Mouse (Mus musculus) hindbrain, postnatal 0 days (tissue): ENCODE results near the gene Arid1a. TPM values are rescaled to one million over a fixed set of nuclear protein-coding genes. Genes with fewer than 3 reads are reported as not detected.
A peak's percentile ranks its signal among the peaks of the same experiment; 100 is the strongest.

Experiments used
- ATAC-seq: fragments of 200-750 bp; cut with Nextera tagmentation; 2 replicates; pipeline ENCODE4 v1.8.0; 2017; ENCODE audit warnings: mild to moderate bottlenecking, moderate TSS enrichment, moderate library complexity
- DNase-seq: peaks from one replicate; pipeline ENCODE4 v3.0.0-alpha.2; 2015; ENCODE audit warnings: low spot score
- H3K27ac ChIP-seq: fragments of 300-500 bp; sonication (generic); 2 replicates; pipeline ENCODE4 v1.5.1; 2014; ENCODE audit warnings: mild to moderate bottlenecking
- H3K27me3 ChIP-seq: fragments of 300-500 bp; sonication (generic); 2 replicates; pipeline ENCODE4 v1.6.1; 2014; ENCODE audit warnings: low read length, mixed read lengths; ENCODE audit not compliant: insufficient read depth
- H3K36me3 ChIP-seq: fragments of 300-500 bp; sonication (generic); 2 replicates; pipeline ENCODE4 v1.6.1; 2014; ENCODE audit warnings: low read length, mixed read lengths; ENCODE audit not compliant: insufficient read depth
- H3K4me1 ChIP-seq: fragments of 300-500 bp; sonication (generic); 2 replicates; pipeline ENCODE4 v1.6.1; 2014; ENCODE audit warnings: antibody characterized with exemption, low read length, mixed read lengths; ENCODE audit not compliant: insufficient read depth
- H3K4me2 ChIP-seq: fragments of 300-500 bp; sonication (generic); 2 replicates; pipeline ENCODE4 v1.6.1; 2014; ENCODE audit warnings: low read depth, mild to moderate bottlenecking, low read length, moderate library complexity, mixed read lengths
- H3K4me3 ChIP-seq: fragments of 300-500 bp; sonication (generic); 2 replicates; pipeline ENCODE4 v1.5.1; 2014; ENCODE audit warnings: low read length
- H3K9ac ChIP-seq: fragments of 300-500 bp; sonication (generic); replicated peaks from 2 replicates; pipeline ENCODE4 v1.6.1; 2014; ENCODE audit warnings: mild to moderate bottlenecking, low read length, moderate library complexity, mixed read lengths
- H3K9me3 ChIP-seq: fragments of 300-500 bp; sonication (generic); 2 replicates; pipeline ENCODE4 v1.6.1; 2016; ENCODE audit warnings: low read length, mixed read lengths
- CTCF ChIP-seq: IDR thresholded peaks from 2 replicates; pipeline ENCODE4 v1.5.1; 2016; ENCODE audit warnings: antibody characterized with exemption, control low read depth, low read depth
- WGBS: fragments of 180-500 bp; shearing (Covaris S2); extraction: QIAGEN DNeasy Blood & Tissue Kit; methylation state at CpG from one replicate; pipeline ENCODE4 v1.1.7; 2014; 5-methylcytosine and 5-hydroxymethylcytosine counted together
- polyA plus RNA-seq: library from polyadenylated mRNA; unstranded; fragments of >200 nt; fragmentation: Nextera tagmentation; extraction: Ambion mirVana; gene quantifications from 2 replicates; pipeline ENCODE4 v1.2.1, GENCODE M21; 2015
- total RNA-seq: library from RNA; depleted of rRNA; stranded (reverse); fragments of >200 nt; gene quantifications from 2 replicates; pipeline ENCODE4 v1.2.3, GENCODE M21; 2014

The Arid1a gene
- total and polyA plus RNA-seq, 2 experiments from 2014 or later: 17.6 to 54.1 TPM

DNA sequence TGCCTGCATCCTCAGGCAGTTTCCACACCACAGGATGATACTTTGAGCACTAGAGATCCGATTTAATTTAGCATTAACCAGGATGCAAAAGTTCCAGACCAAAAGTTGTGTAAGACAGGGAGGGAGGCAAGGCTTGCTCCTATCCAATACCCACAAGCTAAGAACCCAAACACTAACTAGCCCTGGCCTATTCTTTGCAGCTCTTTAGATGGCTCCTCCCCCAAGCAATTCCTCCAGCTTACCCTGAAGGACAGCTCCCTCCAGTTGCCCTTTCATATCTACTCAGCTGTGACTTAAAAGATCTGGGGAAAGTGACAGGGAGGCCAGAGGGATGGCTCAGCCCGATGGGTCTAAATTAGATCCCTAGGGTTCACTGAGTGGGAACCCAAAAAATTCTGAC, 47.2 kb downstream of the Arid1a start:
- H3K27me3 ChIP-seq: no peaks in the 10 kb centered on the region
- no peak overlapping the region for H3K4me2 ChIP-seq
- no peak overlapping the region for H3K9ac ChIP-seq
- ATAC-seq (no peak), DNase-seq (no peak)
- no peak overlapping the region for H3K27ac ChIP-seq
- no peaks in the 10 kb centered on the region for H3K9me3 ChIP-seq
- peaks cover 24% of the 10 kb centered on the region; the same call in 1 of the 2 replicates for H3K36me3 ChIP-seq
- TF ChIP-seq CTCF: no peak
- no peaks in the 10 kb centered on the region for H3K4me1 ChIP-seq
- WGBS: 28% methylated on average over 2 of the region's 2 CpGs
- H3K4me3 ChIP-seq: no peak overlapping the region

DNA sequence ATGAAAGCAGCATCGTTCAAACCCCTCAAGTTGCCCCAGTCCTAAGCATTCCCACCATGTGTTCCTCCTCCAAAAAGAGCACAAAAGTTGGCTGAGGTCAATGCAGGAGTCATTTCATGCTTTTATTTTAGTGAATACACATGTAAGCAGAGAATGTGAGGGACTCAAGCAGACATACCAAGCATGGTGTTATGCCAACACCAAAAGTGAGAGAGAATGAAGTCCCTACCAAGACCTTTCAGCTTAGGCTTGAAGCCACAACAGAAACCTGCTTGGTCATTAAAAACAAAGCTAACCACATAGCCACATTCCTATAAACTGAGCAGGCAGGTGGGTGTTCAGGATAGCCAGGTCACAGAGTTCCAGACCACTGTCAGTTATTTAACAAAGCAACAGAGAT, 49.1 kb downstream of the Arid1a start:
- Histone ChIP-seq H3K4me3 (no peak overlapping the region), H3K36me3 (peaks cover 18% of the 10 kb centered on the region; the same call in 1 of the 2 replicates), H3K27me3 (no peaks in the 10 kb centered on the region), H3K9ac (no peak overlapping the region), H3K4me1 (no peaks in the 10 kb centered on the region), H3K4me2 (no peak overlapping the region), H3K9me3 (no peaks in the 10 kb centered on the region), H3K27ac (no peak overlapping the region; the same call in 1 of the 2 replicates)
- TF ChIP-seq CTCF: no peak
- 31% methylated on average over 1 of the region's 1 CpGs for whole genome bisulfite sequencing
- ATAC-seq (no peak), DNase-seq (no peak)

DNA sequence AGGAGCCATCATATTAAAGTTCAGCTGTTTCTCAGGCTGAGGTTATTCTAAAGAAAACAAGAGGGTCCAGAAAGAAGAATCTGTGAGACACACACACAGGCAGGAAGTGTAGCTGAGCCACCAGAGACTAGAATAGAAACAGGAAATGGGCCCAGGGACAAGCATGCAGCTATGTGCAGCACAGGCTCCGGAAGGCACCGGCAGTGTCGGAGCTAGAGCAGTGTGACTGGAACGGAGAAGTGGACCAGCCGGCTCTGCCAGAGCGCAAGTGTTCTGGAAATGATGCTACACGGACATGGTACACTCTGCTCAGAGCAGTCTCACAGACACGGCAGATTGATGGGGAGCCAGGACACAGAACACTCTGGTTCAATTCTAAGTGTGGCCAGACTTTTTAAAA, 49.6 kb downstream of the Arid1a start:
- Histone ChIP-seq H3K27me3 (no peaks in the 10 kb centered on the region), H3K4me3 (no peak overlapping the region), H3K4me2 (no peak overlapping the region), H3K36me3 (peaks cover 18% of the 10 kb centered on the region; the same call in 1 of the 2 replicates), H3K4me1 (no peaks in the 10 kb centered on the region), H3K9ac (no peak overlapping the region), H3K27ac (peak overlapping the region; percentile 56; the same call in 1 of the 2 replicates), H3K9me3 (no peaks in the 10 kb centered on the region)
- DNase-seq (peak; percentile 31), ATAC-seq (no peak; the same call in 1 of the 2 replicates)
- 66% methylated on average over 8 of the region's 8 CpGs for WGBS
- TF ChIP-seq CTCF: no peak

DNA sequence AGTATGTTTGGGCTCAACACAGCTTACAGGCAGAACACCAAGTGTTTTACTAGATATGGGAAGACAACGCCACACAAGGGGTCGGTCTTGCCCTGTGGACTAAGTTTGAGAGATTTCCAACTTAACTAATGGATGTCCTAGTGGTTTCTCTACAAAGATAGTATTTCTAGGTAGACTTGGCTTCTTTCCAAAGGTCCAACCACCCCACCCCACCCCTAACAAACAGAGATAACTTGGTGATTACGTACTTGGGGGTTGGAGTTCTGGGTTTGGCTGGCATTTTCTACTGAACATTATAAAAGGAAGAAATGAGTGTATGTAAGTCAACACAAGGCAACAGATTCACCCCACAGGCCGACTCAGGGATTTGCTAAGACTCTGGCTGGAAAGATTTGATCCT, 51.5 kb downstream of the Arid1a start:
- no peak for TF ChIP-seq CTCF
- Histone ChIP-seq H3K27me3 (no peaks in the 10 kb centered on the region), H3K4me1 (no peaks in the 10 kb centered on the region), H3K9ac (no peak overlapping the region), H3K4me2 (no peak overlapping the region), H3K4me3 (no peak overlapping the region), H3K9me3 (no peaks in the 10 kb centered on the region), H3K36me3 (peaks cover 19% of the 10 kb centered on the region; the same call in 1 of the 2 replicates), H3K27ac (peak overlapping the region; percentile 56; the same call in 1 of the 2 replicates)
- no peak for ATAC-seq
- no peak for DNase-seq
- 88% methylated on average over 4 of the region's 4 CpGs for WGBS

DNA sequence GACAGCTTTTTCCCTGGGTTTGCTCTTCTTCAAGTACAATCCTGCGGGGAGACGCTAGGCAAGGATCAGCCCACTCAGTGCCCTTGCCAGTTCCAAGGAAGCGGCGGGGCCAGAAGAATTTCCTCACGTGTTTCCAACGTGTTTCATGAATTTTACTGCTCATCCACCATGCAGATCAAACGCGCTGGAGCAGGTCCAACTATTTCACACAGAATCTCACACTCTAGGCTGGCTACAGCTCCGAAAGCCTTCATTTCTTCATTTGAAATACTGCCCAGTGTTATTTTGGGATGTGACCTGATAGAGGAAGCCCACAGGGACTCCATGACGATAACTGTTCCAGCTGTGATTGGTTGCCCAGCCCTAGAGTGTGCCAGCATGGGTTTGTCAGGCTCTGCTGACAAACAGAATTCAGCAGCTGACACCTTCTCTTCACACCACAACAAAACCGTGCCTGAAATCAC, 55.6 kb downstream of the Arid1a start:
- H3K4me2 ChIP-seq: no peak overlapping the region
- peaks cover 13% of the 10 kb centered on the region for H3K36me3 ChIP-seq
- DNase-seq (peak; percentile 40), ATAC-seq (0 out of 2 replicates have a peak, but pooled peaks have one; percentile 56)
- no peaks in the 10 kb centered on the region for H3K9me3 ChIP-seq
- H3K9ac ChIP-seq: no peak overlapping the region
- 45% methylated on average over 11 of the region's 11 CpGs for WGBS
- no peak for TF ChIP-seq CTCF
- H3K27ac ChIP-seq: no peak overlapping the region; the same call in 1 of the 2 replicates
- H3K27me3 ChIP-seq: no peaks in the 10 kb centered on the region
- H3K4me3 ChIP-seq: no peak overlapping the region
- H3K4me1 ChIP-seq: no peaks in the 10 kb centered on the region

DNA sequence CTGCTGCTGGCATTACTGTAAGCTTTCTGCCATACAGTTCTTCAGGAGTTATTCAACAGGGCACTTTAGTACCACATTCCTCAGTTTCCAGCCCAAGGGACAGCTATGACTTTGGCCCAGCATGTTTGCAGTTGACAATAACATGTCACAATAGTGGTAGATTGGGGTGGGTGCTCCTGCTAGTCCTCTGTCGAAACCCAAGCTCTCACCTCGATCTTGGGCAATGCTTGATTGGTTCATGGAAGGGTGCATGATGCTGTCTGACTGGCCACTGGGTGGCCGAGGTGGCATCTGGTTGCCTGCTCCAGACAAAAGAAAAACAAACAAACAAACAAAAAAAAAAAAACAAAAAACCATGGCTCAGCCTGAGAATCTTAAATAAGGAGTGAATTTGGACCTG, 61.2 kb downstream of the Arid1a start:
- H3K4me2 ChIP-seq: no peak overlapping the region
- no peak overlapping the region for H3K4me3 ChIP-seq
- H3K9ac ChIP-seq: no peak overlapping the region
- no peaks in the 10 kb centered on the region for H3K4me1 ChIP-seq
- 55% methylated on average over 3 of the region's 3 CpGs for WGBS
- 0 out of 2 replicates have a peak, but pooled peaks have one; percentile 22 for TF ChIP-seq CTCF
- DNase-seq (no peak), ATAC-seq (no peak)
- no peak overlapping the region for H3K27ac ChIP-seq
- peaks cover 60% of the 10 kb centered on the region for H3K36me3 ChIP-seq
- H3K27me3 ChIP-seq: no peaks in the 10 kb centered on the region
- H3K9me3 ChIP-seq: no peaks in the 10 kb centered on the region

DNA sequence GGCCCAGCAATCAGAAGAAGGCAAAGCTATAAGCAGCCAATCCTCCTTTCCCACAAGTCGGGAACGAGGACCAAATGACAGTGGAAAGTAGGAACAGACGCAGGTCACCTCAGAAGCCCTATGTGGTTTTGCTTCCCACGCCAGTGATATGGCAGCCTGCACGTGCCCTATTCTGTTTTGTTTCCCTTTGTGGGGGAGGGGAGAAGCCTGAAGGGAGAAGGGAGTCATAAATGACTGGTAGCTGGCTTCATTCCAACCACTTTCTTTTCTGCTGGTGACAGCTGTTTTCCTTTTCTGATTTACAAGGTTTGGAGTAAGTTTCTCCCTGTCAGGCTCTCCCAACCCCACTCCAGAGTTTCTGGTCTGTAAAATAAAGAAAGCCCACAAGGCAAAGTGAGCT, 66.3 kb downstream of the Arid1a start:
- H3K4me3 ChIP-seq: no peak overlapping the region
- no peaks in the 10 kb centered on the region for H3K4me1 ChIP-seq
- H3K9ac ChIP-seq: no peak overlapping the region
- DNase-seq (peak; percentile 29), ATAC-seq (no peak)
- H3K4me2 ChIP-seq: no peak overlapping the region
- H3K27ac ChIP-seq: no peak overlapping the region
- TF ChIP-seq CTCF: no peak
- H3K9me3 ChIP-seq: no peaks in the 10 kb centered on the region
- no peaks in the 10 kb centered on the region for H3K27me3 ChIP-seq
- 17% methylated on average over 5 of the region's 5 CpGs for WGBS
- peaks cover 92% of the 10 kb centered on the region for H3K36me3 ChIP-seq
